Mouse (Mus musculus) C2C12 (cell line): ENCODE results near the gene Tgfa.

Source experiments
- CEBPB ChIP-seq: IDR thresholded peaks from one replicate; pipeline ENCODE4 v1.6.1; 2011; ENCODE audit warnings: low read depth, mild to moderate bottlenecking, control low read depth, moderate library complexity
- CTCF ChIP-seq: IDR thresholded peaks from one replicate; pipeline ENCODE4 v1.5.1; 2011; ENCODE audit not compliant: control insufficient read depth, insufficient read depth, insufficient read length
- USF1 ChIP-seq: IDR thresholded peaks from one replicate; pipeline ENCODE4 v1.6.1; 2011; ENCODE audit warnings: low read depth, mild to moderate bottlenecking, control low read depth, moderate library complexity

- TF ChIP-seq CTCF (no peak), USF1 (no peak), CEBPB (no peak)
These were observed 103.9 kb downstream of the Tgfa start for GRCm38 (mm10) chr6:86298961-86299360.
